Mouse (Mus musculus): Measurements from ENCODE around the gene Slc24a3. TPM values are rescaled to one million over a fixed set of nuclear protein-coding genes. Genes with fewer than 3 reads are reported as not detected.

Gene Slc24a3
- polyA plus RNA-seq, 1 experiment from 2014 or later, result 6.1 TPM

GRCm38 (mm10) chr2:145675756-145676543 lies 508.4 kb downstream of the Slc24a3 start:
- 7% methylated on average over 27 of the region's 27 CpGs for WGBS
- Histone ChIP-seq H3K4me2 (peak overlapping the region; percentile 91), H3K27me3 (no peaks in the 10 kb centered on the region), H3K9me3 (no peaks in the 10 kb centered on the region), H3K9ac (peak overlapping the region; percentile 78), H3K4me1 (replicated peaks) (peaks cover 26% of the 10 kb centered on the region), H3K36me3 (0 out of 2 replicates have a peak, but pooled peaks cover 3% of the 10 kb centered on the region), H3K4me3 (peak overlapping the region; percentile 74), H3K27ac (peak overlapping the region; percentile 75)
- ATAC-seq (ENCODE audit: low FRiP score), result peak; percentile 81

GRCm38 (mm10) chr2:145676544-145676925 lies 509.0 kb downstream of the Slc24a3 start:
- Histone ChIP-seq H3K4me3 (peak overlapping the region; percentile 74; the same call in 1 of the 2 replicates), H3K36me3 (0 out of 2 replicates have a peak, but pooled peaks cover 3% of the 10 kb centered on the region), H3K4me2 (peak overlapping the region; percentile 91), H3K4me1 (replicated peaks) (peaks cover 26% of the 10 kb centered on the region), H3K9me3 (no peaks in the 10 kb centered on the region), H3K27ac (no peak overlapping the region), H3K9ac (peak overlapping the region; percentile 78), H3K27me3 (no peaks in the 10 kb centered on the region)
- WGBS, result 59% methylated on average over 3 of the region's 3 CpGs
- ATAC-seq (ENCODE audit: low FRiP score), result no peak

GRCm38 (mm10) chr2:145676936-145677335 lies 509.4 kb downstream of the Slc24a3 start:
- Histone ChIP-seq H3K27ac (no peak overlapping the region), H3K9me3 (no peaks in the 10 kb centered on the region), H3K4me2 (peak overlapping the region; percentile 91), H3K36me3 (0 out of 2 replicates have a peak, but pooled peaks cover 3% of the 10 kb centered on the region), H3K9ac (no peak overlapping the region), H3K27me3 (no peaks in the 10 kb centered on the region), H3K4me1 (replicated peaks) (peaks cover 26% of the 10 kb centered on the region), H3K4me3 (0 out of 2 replicates have a peak overlapping the region, but pooled peaks have one; percentile 3)
- 82% methylated on average over 2 of the region's 2 CpGs for WGBS
- ATAC-seq (ENCODE audit: low FRiP score), result no peak

- 0 out of 2 replicates have a peak, but pooled peaks cover 3% of the 10 kb centered on the region for H3K36me3 ChIP-seq
- H3K27me3 ChIP-seq, result no peaks in the 10 kb centered on the region
- no peak overlapping the region for H3K9ac ChIP-seq
- no peak overlapping the region for H3K4me3 ChIP-seq
- no peak overlapping the region for H3K27ac ChIP-seq
- H3K4me2 ChIP-seq, result no peak overlapping the region
- 91% methylated on average over 2 of the region's 2 CpGs for WGBS
- no peak for ATAC-seq (ENCODE audit: low FRiP score)
- H3K9me3 ChIP-seq, result no peaks in the 10 kb centered on the region
- H3K4me1 ChIP-seq (replicated peaks), result peaks cover 18% of the 10 kb centered on the region
Measured at GRCm38 (mm10) chr2:145680141-145680540, 512.6 kb downstream of the Slc24a3 start.

GRCm38 (mm10) chr2:145680762-145681161 lies 513.2 kb downstream of the Slc24a3 start:
- Histone ChIP-seq H3K36me3 (0 out of 2 replicates have a peak, but pooled peaks cover 3% of the 10 kb centered on the region), H3K27me3 (no peaks in the 10 kb centered on the region), H3K9me3 (no peaks in the 10 kb centered on the region), H3K9ac (no peak overlapping the region), H3K27ac (no peak overlapping the region), H3K4me1 (replicated peaks) (peaks cover 18% of the 10 kb centered on the region), H3K4me3 (no peak overlapping the region), H3K4me2 (no peak overlapping the region)
- ATAC-seq (ENCODE audit: low FRiP score), result no peak
- WGBS, result 86% methylated on average over 9 of the region's 9 CpGs

GRCm38 (mm10) chr2:145681626-145682025 lies 514.1 kb downstream of the Slc24a3 start:
- Histone ChIP-seq H3K4me2 (no peak overlapping the region), H3K27me3 (no peaks in the 10 kb centered on the region), H3K36me3 (0 out of 2 replicates have a peak, but pooled peaks cover 3% of the 10 kb centered on the region), H3K9ac (no peak overlapping the region), H3K27ac (no peak overlapping the region), H3K4me3 (no peak overlapping the region), H3K9me3 (no peaks in the 10 kb centered on the region), H3K4me1 (replicated peaks) (peaks cover 9% of the 10 kb centered on the region)
- 83% methylated on average over 4 of the region's 4 CpGs for WGBS
- no peak for ATAC-seq (ENCODE audit: low FRiP score)

GRCm38 (mm10) chr2:145682924-145683323 lies 515.4 kb downstream of the Slc24a3 start:
- Histone ChIP-seq H3K9me3 (no peaks in the 10 kb centered on the region), H3K27me3 (no peaks in the 10 kb centered on the region), H3K4me1 (replicated peaks) (peaks cover 5% of the 10 kb centered on the region), H3K4me2 (no peak overlapping the region), H3K4me3 (no peak overlapping the region), H3K9ac (no peak overlapping the region), H3K36me3 (no peaks in the 10 kb centered on the region), H3K27ac (no peak overlapping the region)
- WGBS, result 80% methylated on average over 3 of the region's 3 CpGs
- no peak for ATAC-seq (ENCODE audit: low FRiP score)

GRCm38 (mm10) chr2:145683536-145683935 lies 516.0 kb downstream of the Slc24a3 start:
- WGBS, result 60% methylated on average over 3 of the region's 3 CpGs
- Histone ChIP-seq H3K4me3 (no peak overlapping the region), H3K9ac (no peak overlapping the region), H3K9me3 (no peaks in the 10 kb centered on the region), H3K27ac (no peak overlapping the region), H3K4me1 (replicated peaks) (peaks cover 5% of the 10 kb centered on the region), H3K36me3 (no peaks in the 10 kb centered on the region), H3K4me2 (no peak overlapping the region), H3K27me3 (no peaks in the 10 kb centered on the region)
- no peak for ATAC-seq (ENCODE audit: low FRiP score)

- ATAC-seq (ENCODE audit: low FRiP score), result no peak
- Histone ChIP-seq H3K27me3 (no peaks in the 10 kb centered on the region), H3K36me3 (no peaks in the 10 kb centered on the region), H3K4me2 (no peak overlapping the region), H3K9me3 (no peaks in the 10 kb centered on the region), H3K4me3 (no peak overlapping the region), H3K4me1 (replicated peaks) (peaks cover 5% of the 10 kb centered on the region), H3K27ac (no peak overlapping the region), H3K9ac (no peak overlapping the region)
- 100% methylated on average over 1 of the region's 1 CpGs for WGBS
Measured at GRCm38 (mm10) chr2:145684151-145684550, 516.6 kb downstream of the Slc24a3 start.

- Histone ChIP-seq H3K27me3 (no peaks in the 10 kb centered on the region), H3K27ac (no peak overlapping the region), H3K9ac (no peak overlapping the region), H3K4me1 (replicated peaks) (peaks cover 5% of the 10 kb centered on the region), H3K4me3 (no peak overlapping the region), H3K9me3 (no peaks in the 10 kb centered on the region), H3K4me2 (no peak overlapping the region), H3K36me3 (no peaks in the 10 kb centered on the region)
- ATAC-seq (ENCODE audit: low FRiP score), result no peak
- WGBS, result 81% methylated on average over 8 of the region's 8 CpGs
Measured at GRCm38 (mm10) chr2:145684891-145685290, 517.3 kb downstream of the Slc24a3 start.

GRCm38 (mm10) chr2:145686017-145686416 lies 518.5 kb downstream of the Slc24a3 start:
- Histone ChIP-seq H3K27ac (no peak overlapping the region), H3K36me3 (no peaks in the 10 kb centered on the region), H3K4me1 (replicated peaks) (peaks cover 8% of the 10 kb centered on the region), H3K9ac (no peak overlapping the region), H3K4me2 (no peak overlapping the region), H3K4me3 (no peak overlapping the region), H3K9me3 (no peaks in the 10 kb centered on the region), H3K27me3 (no peaks in the 10 kb centered on the region)
- 91% methylated on average over 4 of the region's 4 CpGs for WGBS
- no peak for ATAC-seq (ENCODE audit: low FRiP score)

GRCm38 (mm10) chr2:145691367-145692009 lies 523.9 kb downstream of the Slc24a3 start:
- Histone ChIP-seq H3K4me3 (no peak overlapping the region), H3K4me1 (replicated peaks) (peaks cover 6% of the 10 kb centered on the region), H3K27ac (no peak overlapping the region), H3K9me3 (no peaks in the 10 kb centered on the region), H3K36me3 (no peaks in the 10 kb centered on the region), H3K4me2 (no peak overlapping the region), H3K27me3 (no peaks in the 10 kb centered on the region), H3K9ac (no peak overlapping the region)
- no peak for ATAC-seq (ENCODE audit: low FRiP score)
- 85% methylated on average over 10 of the region's 10 CpGs for WGBS
